Mouse (Mus musculus) macrophage (primary cell): ENCODE data around the gene Il2rb. TPM values are rescaled to one million over a fixed set of nuclear protein-coding genes. Genes with fewer than 3 reads are reported as not detected.

Experiments
- H3K27ac ChIP-seq: fragments of 350-480 bp; formaldehyde crosslinking; 2 replicates; pipeline ENCODE4 v1.9.0; 2021
- H3K36me3 ChIP-seq: fragments of 350-480 bp; formaldehyde crosslinking; 2 replicates; pipeline ENCODE4 v1.9.0; 2021; ENCODE audit errors: inconsistent target
- H3K4me3 ChIP-seq: fragments of 350-480 bp; formaldehyde crosslinking; 2 replicates; pipeline ENCODE4 v1.9.0; 2021; ENCODE audit errors: inconsistent target
- H3K79me2 ChIP-seq: fragments of 350-480 bp; formaldehyde crosslinking; 2 replicates; pipeline ENCODE4 v1.9.0; 2021; ENCODE audit errors: inconsistent target
- WGBS: methylation state at CpG from one replicate; pipeline ENCODE4 v1.1.7; 2026; ENCODE audit warnings: inconsistent platforms; ENCODE audit not compliant: missing documents; 5-methylcytosine and 5-hydroxymethylcytosine counted together
- polyA plus RNA-seq: library from polyadenylated mRNA; stranded (reverse); fragments of 250-400 nt; gene quantifications from 3 replicates; pipeline ENCODE4 v1.2.4, GENCODE M21; 2018; ENCODE audit warnings: inconsistent platforms

Gene Il2rb
- polyA plus RNA-seq, 1 experiment from 2014 or later: 0.16 TPM

DNA sequence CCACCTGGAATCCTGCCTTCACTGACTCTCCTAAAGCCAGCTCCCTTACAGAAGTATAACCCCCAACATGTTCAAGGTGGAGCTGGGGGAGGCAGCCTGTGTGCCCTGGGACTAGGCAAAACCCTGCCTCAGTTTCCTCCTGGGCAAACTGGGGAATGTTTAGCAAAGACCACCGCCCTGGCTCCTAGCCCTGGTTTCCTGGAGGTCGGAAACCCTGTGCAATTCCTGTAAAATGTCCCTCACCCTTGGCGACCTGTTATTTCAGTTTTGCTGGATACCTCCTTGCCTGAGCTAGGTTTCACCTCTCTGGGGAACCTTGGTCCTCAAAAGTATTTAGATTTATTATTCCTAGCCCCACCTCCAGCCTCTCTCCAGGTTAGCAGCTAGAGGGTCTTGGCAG is 35.1 kb upstream of the Il2rb start:
- Histone ChIP-seq H3K27ac (no peak overlapping the region), H3K79me2 (no peaks in the 10 kb centered on the region), H3K4me3 (no peak overlapping the region), H3K36me3 (no peaks in the 10 kb centered on the region)
- 92% methylated on average over 3 of the region's 3 CpGs for WGBS

DNA sequence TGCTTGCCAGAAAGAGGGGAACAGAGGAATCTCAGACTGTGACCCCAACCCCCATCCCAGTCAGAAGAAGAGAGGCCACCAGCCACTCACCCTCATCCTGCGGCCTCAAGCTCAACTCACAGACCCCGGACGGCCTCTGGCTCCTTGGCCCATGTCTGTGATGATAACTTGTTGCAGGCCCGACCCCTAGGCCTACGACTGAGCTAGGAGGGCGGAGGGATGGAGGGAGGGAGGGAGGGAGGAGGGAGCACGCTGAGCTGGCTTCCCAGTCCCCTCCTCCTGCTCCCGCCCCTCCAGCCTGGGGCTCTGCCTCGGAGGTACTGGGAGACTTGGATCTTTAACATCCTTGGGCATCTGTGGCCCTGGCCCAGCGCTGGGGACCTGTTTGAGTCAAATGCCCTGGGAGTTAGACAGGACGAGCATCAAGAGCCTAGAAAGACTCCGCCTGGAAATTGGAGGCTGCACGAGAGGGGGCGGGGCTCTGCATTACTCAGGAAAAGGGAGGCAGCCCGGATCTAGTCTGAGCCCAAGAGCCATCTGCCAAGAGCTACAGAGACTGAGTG is 34.4 kb upstream of the Il2rb start:
- H3K79me2 ChIP-seq: no peaks in the 10 kb centered on the region
- H3K36me3 ChIP-seq: no peaks in the 10 kb centered on the region
- H3K27ac ChIP-seq: 0 out of 2 replicates have a peak overlapping the region, but pooled peaks have one; percentile 7
- peak overlapping the region; percentile 16 for H3K4me3 ChIP-seq
- 67% methylated on average over 9 of the region's 15 CpGs for WGBS

DNA sequence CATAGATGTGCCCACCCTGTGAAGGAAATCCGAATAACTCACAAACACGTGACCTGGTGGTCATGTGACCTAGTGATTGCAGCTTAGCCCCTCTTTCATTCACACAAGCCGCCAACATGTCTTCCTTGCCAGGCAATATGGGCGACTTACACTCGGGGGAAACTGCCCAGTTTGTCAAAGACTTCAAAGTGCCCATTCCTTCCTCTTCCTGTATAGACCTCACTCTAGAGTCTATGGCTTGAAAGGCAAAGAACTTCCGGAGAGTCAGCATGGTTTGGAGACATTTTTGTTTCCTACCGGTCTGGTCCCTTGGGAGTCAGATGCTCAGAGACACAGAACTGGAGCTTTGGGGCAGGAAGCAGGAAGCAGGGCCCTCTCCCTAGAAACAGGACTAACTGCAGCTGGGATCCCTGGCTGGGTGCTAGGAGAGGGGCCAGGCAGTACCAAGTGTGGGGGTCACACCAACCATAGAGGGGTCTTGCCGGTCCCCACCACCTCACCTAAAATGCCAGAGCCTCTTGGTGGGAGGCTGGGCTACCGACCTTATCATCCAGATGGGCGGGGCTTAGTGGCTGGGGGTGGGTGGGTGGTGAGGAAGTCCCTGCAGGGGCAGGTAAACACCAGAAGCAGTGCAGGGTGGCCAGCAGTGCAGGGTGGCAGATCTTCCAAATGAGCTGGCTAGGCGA is 33.8 kb upstream of the Il2rb start:
- Histone ChIP-seq H3K4me3 (peak overlapping the region; percentile 16), H3K27ac (peak overlapping the region; percentile 7; the same call in 1 of the 2 replicates), H3K79me2 (no peaks in the 10 kb centered on the region), H3K36me3 (no peaks in the 10 kb centered on the region)
- WGBS: 23% methylated on average over 11 of the region's 11 CpGs

DNA sequence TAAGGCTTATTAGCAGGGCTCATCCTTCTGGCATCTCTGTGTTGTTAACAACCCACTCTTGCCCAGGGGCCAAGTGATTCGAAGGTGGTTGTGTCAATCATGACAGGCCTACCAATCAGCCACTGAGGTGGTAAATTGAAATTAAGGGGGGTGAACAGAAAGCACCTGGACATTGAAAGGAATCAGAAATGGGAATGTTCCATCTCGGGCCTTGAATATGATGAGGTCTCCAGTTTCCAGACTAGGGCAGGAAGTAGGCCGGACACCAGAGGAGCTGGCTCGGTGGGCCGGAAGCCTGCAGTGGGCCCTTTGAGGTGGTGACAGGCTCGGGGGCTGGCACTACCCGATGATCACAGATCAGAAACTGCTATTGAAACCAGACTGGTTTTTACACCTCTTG is 32.9 kb upstream of the Il2rb start:
- H3K27ac ChIP-seq: no peak overlapping the region
- 58% methylated on average over 7 of the region's 7 CpGs for WGBS
- no peaks in the 10 kb centered on the region for H3K79me2 ChIP-seq
- no peak overlapping the region for H3K4me3 ChIP-seq
- H3K36me3 ChIP-seq: no peaks in the 10 kb centered on the region

DNA sequence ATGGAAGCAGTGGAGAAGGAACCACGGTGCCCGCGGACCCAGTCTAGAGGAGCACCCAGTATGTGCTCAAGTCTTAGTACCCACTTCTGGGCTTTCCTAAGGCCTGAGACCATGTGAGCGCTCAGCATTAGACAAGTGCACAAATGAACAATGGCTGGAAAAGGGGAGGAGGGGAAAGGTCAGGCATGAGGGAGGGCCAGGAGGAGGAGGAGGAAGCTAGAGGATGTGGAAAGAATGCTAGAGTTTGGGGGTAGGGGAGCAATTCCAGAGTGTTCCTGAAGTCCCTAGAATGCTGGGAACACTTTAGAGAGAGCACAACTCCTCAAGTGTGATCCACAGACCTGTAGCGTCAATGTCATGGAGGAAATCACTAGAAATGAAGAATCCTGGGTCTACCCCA is 29.1 kb upstream of the Il2rb start:
- H3K36me3 ChIP-seq: no peaks in the 10 kb centered on the region
- WGBS: 92% methylated on average over 5 of the region's 5 CpGs
- no peak overlapping the region for H3K27ac ChIP-seq
- H3K4me3 ChIP-seq: no peak overlapping the region
- no peaks in the 10 kb centered on the region for H3K79me2 ChIP-seq

DNA sequence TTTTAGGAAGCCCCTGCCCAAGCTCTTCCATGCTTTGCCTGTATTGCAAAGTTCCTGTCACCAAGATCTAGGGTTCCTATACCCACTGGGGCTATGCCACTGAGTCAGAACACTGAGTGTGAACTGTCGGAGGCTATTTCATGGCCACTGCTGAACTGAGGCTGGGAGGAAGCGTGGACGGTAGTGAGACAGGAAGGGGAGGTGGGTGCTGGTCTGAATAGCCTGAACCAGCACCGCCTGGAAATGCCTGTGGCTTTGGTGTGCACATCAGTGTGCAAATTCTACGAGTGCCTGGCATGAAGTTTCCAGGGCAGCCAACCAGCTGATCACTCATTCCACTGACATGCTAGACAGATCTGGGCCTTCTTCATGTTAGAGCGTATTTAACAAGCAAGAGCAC is 26.8 kb upstream of the Il2rb start:
- Histone ChIP-seq H3K27ac (no peak overlapping the region), H3K36me3 (no peaks in the 10 kb centered on the region), H3K4me3 (no peak overlapping the region), H3K79me2 (no peaks in the 10 kb centered on the region)
- WGBS: 56% methylated on average over 6 of the region's 6 CpGs

DNA sequence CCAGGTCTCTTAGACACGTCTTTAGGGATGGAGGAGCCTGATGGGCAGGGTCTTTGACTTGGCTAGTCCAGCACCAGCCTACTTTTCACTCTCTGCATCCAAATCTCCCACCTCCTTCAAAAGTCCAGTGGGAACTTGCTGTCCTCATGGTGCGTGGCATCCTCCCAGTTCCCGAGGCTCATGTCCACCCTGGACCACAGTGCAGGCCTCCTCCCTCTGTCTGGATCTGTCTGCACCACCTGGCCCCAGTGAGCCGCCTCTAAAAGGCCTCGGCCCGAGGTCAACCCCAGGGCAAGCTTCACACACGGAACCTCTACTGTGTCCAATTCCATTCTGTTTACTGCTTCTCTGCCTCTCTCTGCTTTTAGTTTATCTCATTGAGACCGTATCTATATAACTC is 26.3 kb upstream of the Il2rb start:
- H3K4me3 ChIP-seq: no peak overlapping the region
- H3K27ac ChIP-seq: no peak overlapping the region
- H3K79me2 ChIP-seq: no peaks in the 10 kb centered on the region
- H3K36me3 ChIP-seq: no peaks in the 10 kb centered on the region
- 92% methylated on average over 8 of the region's 8 CpGs for WGBS

DNA sequence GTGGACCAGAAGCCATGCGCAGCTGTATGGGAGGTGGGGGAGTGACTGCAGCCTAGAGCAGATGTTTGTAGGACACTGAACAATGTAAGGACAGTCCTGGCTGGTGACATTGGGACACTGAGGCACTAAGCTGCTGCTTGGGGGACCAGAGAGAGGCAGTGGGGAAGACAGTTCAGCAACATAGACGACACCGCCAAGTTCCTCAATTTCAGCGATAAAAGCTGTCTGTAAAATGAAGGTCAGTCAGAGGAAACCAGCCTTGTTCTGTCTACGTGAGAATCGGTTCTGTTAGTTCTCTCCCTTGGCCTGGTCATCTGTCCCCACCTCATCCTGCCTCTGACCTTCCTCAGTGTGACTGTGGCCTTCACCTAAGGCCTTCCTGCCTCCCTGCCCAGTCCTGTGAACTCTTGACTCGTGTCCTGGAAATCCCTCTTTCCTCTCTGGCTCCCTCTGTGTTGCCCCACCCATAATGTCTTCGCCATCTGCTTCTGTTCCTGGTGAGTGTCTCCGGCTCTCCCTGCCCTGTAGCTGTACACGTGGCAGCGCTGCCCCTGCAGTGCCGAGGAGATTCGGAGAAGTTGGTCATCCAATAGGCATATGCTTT is 25.1 kb upstream of the Il2rb start:
- WGBS: 50% methylated on average over 13 of the region's 13 CpGs
- Histone ChIP-seq H3K4me3 (no peak overlapping the region), H3K27ac (no peak overlapping the region)

DNA sequence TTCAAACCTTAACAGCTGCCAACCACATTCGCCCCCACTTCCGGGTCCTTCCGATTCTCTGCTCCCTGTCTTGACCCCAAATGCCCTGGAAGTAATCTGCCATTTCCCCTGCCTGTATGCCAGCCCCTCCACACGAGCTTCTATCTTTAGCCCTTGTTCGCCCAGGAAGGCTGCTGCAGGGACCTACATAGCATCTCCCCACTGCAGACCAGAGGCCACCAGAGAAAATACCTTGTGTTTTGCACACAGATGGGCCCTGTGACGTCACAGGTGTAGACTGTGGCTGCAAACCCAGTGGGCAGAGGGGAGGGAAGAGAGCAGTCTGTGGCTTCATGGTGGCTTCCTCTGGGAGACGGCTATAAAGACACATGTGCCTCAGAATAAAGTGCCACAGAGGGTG is 23.1 kb upstream of the Il2rb start:
- H3K4me3 ChIP-seq: no peak overlapping the region
- no peaks in the 10 kb centered on the region for H3K79me2 ChIP-seq
- no peak overlapping the region for H3K27ac ChIP-seq
- no peaks in the 10 kb centered on the region for H3K36me3 ChIP-seq
- WGBS: 51% methylated on average over 7 of the region's 7 CpGs

More for the DNA sequence above, 25.1 kb upstream of the Il2rb start:
- H3K79me2 ChIP-seq: no peaks in the 10 kb centered on the region
- H3K36me3 ChIP-seq: no peaks in the 10 kb centered on the region

DNA sequence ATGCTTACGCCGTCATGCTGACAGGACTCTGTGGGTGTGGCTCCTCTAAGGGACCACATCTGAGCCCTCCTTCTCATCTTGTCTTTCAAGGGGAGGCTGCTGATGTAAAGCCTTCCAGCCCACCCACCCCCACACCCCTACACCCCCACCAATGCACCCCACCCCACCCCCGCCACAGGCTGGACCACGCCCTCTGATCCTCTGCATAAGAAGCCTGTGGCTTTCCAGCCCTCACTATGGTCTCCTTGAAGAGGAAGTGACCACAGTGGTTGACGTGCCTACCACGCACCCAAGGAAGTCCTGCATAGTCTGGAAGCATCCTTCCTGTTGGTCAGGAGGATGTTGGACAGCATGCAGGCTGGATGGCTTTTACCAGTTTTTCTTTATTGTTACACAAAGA is 20.7 kb upstream of the Il2rb start:
- no peaks in the 10 kb centered on the region for H3K79me2 ChIP-seq
- 35% methylated on average over 4 of the region's 6 CpGs for WGBS
- H3K4me3 ChIP-seq: no peak overlapping the region
- H3K36me3 ChIP-seq: no peaks in the 10 kb centered on the region
- no peak overlapping the region for H3K27ac ChIP-seq

DNA sequence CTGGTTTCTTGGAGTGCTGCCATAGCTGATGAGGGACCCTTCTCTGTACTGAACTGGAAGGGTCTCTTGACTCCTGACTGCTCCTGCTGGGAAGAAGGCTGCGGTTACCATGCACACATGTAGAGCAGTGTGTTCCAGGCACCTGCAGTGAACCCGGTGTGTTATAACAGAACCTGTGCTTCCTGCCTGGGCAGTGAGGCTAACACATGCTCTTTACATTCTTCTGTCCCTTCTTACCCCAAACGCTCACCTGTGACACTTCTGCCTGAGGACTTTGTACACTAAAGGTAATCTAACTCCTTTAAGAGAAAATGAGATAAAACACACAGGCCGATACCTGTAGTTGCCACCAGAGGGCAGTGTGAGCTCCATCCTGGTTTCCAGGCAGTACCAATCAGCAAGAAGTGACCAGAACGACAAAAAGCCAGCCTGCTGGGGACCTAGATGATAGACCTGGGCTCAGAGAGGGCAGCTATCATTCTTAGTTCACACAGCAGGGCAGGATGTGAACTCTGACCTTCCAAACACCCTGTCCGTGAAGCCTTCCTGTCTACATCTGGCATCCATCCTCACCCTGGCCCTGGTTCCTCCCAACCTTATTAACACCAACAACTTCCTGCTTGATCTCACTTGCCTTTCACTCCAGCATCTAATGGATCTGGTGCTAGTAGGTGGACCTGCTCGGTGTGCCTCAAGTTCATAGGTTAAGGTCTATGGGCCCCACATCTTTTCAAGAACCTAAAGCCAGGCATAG is 19.5 kb upstream of the Il2rb start:
- H3K36me3 ChIP-seq: no peaks in the 10 kb centered on the region
- H3K79me2 ChIP-seq: no peaks in the 10 kb centered on the region
- WGBS: 31% methylated on average over 7 of the region's 7 CpGs
- no peak overlapping the region for H3K4me3 ChIP-seq
- no peak overlapping the region for H3K27ac ChIP-seq

DNA sequence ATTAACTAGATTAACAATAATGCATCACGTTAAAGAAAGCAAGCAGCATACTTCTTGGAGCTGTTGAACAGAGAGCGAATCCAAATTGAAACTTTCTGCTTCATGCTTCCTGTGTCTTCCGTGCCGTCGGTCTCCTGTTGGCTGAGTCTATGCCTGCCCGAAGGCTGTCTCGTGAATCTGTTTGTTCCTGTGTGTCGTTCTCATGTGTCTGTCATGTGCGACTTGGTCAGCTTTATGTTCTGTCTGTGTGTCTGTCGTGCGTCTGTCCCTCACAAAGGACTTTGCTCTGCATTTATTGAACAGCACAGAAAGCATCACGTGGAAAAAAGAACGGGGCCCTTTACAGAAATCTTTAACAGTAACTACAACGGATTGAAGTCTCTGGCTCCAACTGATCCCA is 17.9 kb upstream of the Il2rb start:
- Histone ChIP-seq H3K79me2 (no peaks in the 10 kb centered on the region), H3K36me3 (no peaks in the 10 kb centered on the region), H3K27ac (no peak overlapping the region), H3K4me3 (no peak overlapping the region)
- WGBS: 93% methylated on average over 14 of the region's 14 CpGs

DNA sequence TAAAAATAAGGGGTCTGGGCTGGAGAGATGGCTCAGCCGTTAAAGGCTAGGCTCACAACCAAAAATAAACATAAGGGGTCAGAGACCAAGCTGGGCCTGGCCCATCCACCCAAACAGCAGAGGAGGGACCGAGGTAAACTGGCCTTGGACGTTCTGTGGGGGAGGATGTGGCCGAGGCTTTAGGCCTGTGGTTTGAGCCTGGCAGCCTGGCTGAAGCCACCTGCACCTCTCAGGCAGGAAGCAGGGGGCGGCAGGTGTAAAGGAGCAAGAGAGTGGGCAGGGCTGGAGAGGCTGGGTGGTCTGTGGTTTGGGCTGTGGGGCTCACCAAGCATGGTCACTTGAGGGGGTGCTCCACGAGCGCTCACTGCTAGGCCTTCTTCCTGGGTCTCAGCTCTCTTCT is 16.9 kb upstream of the Il2rb start:
- 50% methylated on average over 7 of the region's 7 CpGs for WGBS
- no peak overlapping the region for H3K27ac ChIP-seq
- H3K36me3 ChIP-seq: no peaks in the 10 kb centered on the region
- no peak overlapping the region for H3K4me3 ChIP-seq
- no peaks in the 10 kb centered on the region for H3K79me2 ChIP-seq

DNA sequence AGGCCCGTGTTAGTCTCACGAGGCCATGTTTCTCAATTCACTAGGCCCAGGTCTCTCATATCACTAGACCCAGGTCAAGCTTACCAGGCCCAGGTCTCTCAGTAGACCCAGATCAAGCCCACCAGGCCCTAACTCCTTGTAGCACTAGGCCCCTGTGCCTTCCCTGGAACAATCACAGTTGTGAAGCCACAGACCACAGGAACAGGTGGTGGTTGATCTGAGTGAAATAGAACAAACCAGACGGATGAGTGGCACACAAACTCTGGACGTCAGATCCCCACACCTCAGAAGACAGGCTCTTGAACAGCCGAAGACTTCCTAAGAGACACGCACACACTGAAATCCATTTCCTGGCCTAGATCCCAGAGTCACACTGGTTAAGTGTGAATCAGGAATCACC is 15.7 kb upstream of the Il2rb start:
- Histone ChIP-seq H3K4me3 (no peak overlapping the region), H3K79me2 (no peaks in the 10 kb centered on the region), H3K36me3 (no peaks in the 10 kb centered on the region), H3K27ac (no peak overlapping the region)
- 74% methylated on average over 6 of the region's 6 CpGs for WGBS

DNA sequence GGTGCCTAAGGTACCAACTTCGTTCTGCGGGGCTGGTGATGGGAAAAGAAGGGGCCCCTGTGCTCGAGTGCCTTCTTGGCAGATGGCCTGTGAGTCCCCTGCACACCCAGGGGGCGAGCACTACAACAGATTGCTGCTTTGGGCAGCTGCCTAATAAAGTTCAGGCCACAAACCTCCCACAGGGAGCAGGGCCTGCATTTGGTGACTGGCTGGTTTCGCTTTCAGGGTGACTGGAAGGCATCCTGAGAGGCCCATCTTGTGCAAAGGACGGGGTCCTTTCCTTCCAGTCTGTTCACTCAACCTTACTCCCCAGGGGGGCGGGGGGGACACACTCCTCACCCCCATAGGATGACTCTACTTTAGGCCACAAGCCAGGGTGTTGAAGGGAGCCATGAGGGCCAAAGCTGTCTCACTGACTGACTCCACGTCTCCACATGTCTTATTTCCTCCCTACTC is 15.1 kb upstream of the Il2rb start:
- Histone ChIP-seq H3K36me3 (no peaks in the 10 kb centered on the region), H3K27ac (no peak overlapping the region), H3K79me2 (no peaks in the 10 kb centered on the region), H3K4me3 (no peak overlapping the region)
- WGBS: 49% methylated on average over 7 of the region's 8 CpGs
